Mouse (Mus musculus) E14TG2a.4 (cell line): ENCODE data around the gene Dusp22.

ENCODE experiments used
- H3K27me3 ChIP-seq: 2 replicates; pipeline ENCODE4 v1.6.1; 2014; ENCODE audit warnings: low read length, control low read depth; ENCODE audit not compliant: insufficient read depth
- H3K36me3 ChIP-seq: 2 replicates; pipeline ENCODE4 v1.6.1; 2014; ENCODE audit warnings: low read length, control low read depth; ENCODE audit not compliant: insufficient read depth
- H3K4me1 ChIP-seq: replicated peaks from 2 replicates; pipeline ENCODE4 v1.6.1; 2014; ENCODE audit warnings: low read depth, low read length, control low read depth
- H3K4me3 ChIP-seq: replicated peaks from 2 replicates; pipeline ENCODE4 v1.5.1; 2014; ENCODE audit warnings: mild to moderate bottlenecking, low read length
- H3K9me3 ChIP-seq: 2 replicates; pipeline ENCODE4 v1.6.1; 2014; ENCODE audit warnings: low read length, control low read depth
- CTCF ChIP-seq: conservative IDR thresholded peaks from 2 replicates; pipeline ENCODE4 v1.5.1; 2014; ENCODE audit warnings: low read length
- NANOG ChIP-seq: IDR thresholded peaks from 2 replicates; pipeline ENCODE4 v1.6.1; 2014; ENCODE audit warnings: borderline replicate concordance, low read length, mixed read lengths
- POU5F1 ChIP-seq: IDR thresholded peaks from 2 replicates; pipeline ENCODE4 v1.6.1; 2014; ENCODE audit warnings: low read length, borderline replicate concordance

Dusp22 gene

DNA sequence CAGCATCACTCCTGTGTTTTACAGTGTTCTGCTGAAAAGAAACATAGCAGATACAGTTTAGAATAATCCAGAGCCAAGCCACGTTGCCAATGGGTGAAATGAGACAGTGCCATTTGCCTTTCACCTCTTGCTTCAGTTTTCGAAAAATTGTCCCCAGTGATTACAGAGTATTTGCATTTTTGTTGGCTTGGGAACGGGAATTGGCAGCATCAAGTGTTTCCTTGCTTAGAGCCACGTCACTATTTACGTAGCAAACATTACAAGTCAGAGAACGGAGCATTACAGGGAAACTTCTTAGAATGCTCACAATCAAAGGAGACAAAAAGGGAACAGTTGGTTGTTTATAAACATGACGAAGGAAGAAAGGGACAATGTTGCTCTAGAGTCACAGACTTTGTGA is 85.3 kb downstream of the Dusp22 start:
- H3K27me3 ChIP-seq, result peaks cover 34% of the 10 kb centered on the region
- H3K4me3 ChIP-seq, result no peak overlapping the region
- H3K9me3 ChIP-seq, result no peaks in the 10 kb centered on the region
- TF ChIP-seq POU5F1 (no peak), NANOG (no peak), CTCF (no peak)
- no peaks in the 10 kb centered on the region for H3K36me3 ChIP-seq
- H3K4me1 ChIP-seq, result peaks cover 15% of the 10 kb centered on the region

DNA sequence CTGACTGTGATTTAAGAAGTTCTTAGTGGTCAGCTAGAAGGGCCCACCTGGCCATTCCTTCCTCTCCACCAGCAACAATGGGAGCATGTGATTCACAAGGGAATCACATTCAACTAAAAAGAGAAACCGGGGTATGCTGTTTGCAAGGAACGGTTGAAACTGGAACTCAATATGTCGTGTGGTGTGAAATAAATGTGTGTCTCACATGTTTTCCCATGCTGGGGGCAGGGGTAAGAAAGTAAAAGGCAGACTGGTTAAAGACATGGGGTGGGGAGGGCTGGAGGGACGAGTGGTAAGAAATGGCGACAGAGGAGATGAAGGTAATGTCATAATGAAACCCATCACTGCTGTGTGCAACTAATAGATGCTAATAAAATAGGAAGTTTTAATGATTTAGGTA is 87.3 kb downstream of the Dusp22 start:
- H3K4me1 ChIP-seq, result peaks cover 23% of the 10 kb centered on the region
- peaks cover 54% of the 10 kb centered on the region for H3K27me3 ChIP-seq
- TF ChIP-seq POU5F1, result no peak
- no peak for TF ChIP-seq NANOG
- TF ChIP-seq CTCF, result no peak
- no peaks in the 10 kb centered on the region; the same call in 1 of the 2 replicates for H3K9me3 ChIP-seq
- no peak overlapping the region for H3K4me3 ChIP-seq
- no peaks in the 10 kb centered on the region for H3K36me3 ChIP-seq

DNA sequence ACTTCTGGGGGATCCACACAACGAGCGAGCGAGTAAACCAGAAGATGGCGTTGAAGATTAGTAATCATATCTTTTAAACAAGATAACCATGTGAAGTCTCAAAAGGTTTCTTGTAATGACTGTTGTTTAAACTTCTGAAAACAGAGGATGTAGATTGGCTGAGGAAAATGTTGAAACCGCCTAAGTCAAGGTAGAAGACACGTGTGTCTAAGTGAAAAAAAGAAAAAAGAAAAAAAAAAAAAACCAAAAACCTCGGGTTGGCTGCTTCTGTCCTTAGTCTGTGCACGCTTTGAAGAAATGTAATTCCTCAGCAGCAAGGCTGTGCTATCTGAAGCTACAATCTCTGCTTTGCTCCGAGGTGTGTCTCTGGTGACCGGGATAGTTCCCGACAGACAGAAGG is 87.7 kb downstream of the Dusp22 start:
- Histone ChIP-seq H3K9me3 (no peaks in the 10 kb centered on the region; the same call in 1 of the 2 replicates), H3K4me3 (no peak overlapping the region), H3K27me3 (peaks cover 57% of the 10 kb centered on the region), H3K36me3 (no peaks in the 10 kb centered on the region), H3K4me1 (peaks cover 23% of the 10 kb centered on the region)
- TF ChIP-seq POU5F1 (no peak), CTCF (no peak), NANOG (no peak)

DNA sequence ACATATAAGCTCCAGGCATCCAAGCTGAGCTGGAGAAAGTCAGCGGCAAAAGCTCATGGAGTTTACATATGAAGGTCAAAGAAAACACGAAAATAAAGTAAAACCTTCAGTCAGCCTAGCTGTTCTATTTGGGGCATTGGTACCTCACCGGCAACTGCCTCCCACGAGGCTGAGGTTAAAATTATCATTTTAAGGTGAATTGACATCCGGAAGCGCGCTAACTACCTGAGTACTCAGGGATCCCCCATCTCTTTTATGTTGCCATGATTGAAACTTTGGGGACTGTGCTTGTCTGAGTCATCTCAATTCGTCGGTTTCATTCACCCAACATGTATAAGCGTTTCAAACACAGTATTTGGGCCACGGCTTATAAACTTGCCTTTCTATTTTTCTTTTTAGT is 88.5 kb downstream of the Dusp22 start:
- no peak for TF ChIP-seq POU5F1
- no peak for TF ChIP-seq CTCF
- TF ChIP-seq NANOG, result no peak
- Histone ChIP-seq H3K4me3 (no peak overlapping the region), H3K27me3 (peaks cover 62% of the 10 kb centered on the region), H3K36me3 (no peaks in the 10 kb centered on the region), H3K4me1 (peaks cover 23% of the 10 kb centered on the region), H3K9me3 (no peaks in the 10 kb centered on the region; the same call in 1 of the 2 replicates)

DNA sequence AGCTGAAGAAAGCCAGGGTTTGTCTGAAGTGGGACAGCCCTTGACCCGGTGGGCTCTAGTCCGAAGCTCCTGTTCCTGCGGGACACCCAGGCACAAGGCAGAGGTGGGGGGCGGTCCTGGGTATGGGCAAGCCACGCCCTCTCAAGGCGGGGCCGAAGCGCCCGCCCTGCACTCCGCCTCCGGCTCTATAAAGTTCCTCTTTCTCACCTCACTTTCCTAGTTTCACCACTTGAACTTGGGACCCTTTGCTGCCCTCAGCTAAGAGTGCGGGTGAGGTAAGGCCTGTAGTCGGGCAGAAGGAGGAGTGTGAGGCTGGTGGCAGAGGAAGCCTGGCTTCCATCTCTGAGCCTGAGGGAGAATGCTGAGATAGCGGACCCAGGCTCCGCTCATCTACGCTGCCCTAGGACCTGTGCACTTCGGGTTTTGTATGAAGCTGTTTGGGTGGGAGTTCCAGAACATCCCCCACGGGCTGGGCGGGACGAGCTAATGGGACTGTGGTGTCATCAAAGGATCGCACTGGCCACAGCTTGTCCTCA is 89.3 kb downstream of the Dusp22 start, which contains the start of gene Irf4:
Gene Irf4, plus strand, starts transcription at position 206 of the 536 bp plus-strand sequence.
- H3K27me3 ChIP-seq, result peaks cover 62% of the 10 kb centered on the region
- no peaks in the 10 kb centered on the region; the same call in 1 of the 2 replicates for H3K9me3 ChIP-seq

DNA sequence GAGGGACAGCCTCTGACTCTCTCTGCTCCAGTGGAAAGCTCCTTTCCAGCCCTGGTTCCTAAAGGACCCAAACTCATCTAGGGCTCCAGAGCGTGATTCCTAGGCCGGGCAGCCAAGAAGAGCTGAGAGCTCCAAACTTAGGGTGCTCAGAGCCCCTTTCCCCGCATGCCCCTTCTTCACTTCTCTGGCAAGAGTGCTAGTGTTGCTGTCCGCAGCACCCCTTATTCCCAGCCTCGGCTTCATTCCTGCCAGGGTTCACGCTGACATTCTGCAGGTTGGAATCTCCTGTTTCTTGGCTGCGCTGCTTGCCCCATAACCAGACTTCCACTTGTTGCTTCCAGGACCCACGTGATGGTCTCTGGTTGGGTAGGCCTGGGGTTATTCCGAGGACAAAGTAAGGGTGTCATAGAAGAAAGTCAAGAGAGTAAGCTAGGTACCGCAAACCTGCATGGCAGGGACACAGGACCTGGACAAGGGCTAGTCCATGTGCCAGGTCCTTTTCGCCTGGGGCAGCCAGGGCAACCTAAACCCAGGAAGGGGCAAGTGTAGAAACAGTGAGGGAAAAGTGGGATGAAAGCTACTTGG is 89.8 kb downstream of the Dusp22 start:
- peaks cover 62% of the 10 kb centered on the region for H3K27me3 ChIP-seq
- H3K4me1 ChIP-seq, result peaks cover 23% of the 10 kb centered on the region
- TF ChIP-seq POU5F1 (no peak), NANOG (no peak), CTCF (no peak)
- peak overlapping the region; percentile 74 for H3K4me3 ChIP-seq
- H3K9me3 ChIP-seq, result no peaks in the 10 kb centered on the region; the same call in 1 of the 2 replicates
- no peaks in the 10 kb centered on the region for H3K36me3 ChIP-seq

More for the DNA sequence above, 89.3 kb downstream of the Dusp22 start, which contains the start of gene Irf4:
- Histone ChIP-seq H3K4me1 (peaks cover 23% of the 10 kb centered on the region), H3K36me3 (no peaks in the 10 kb centered on the region), H3K4me3 (peak within 1 kb of the TSS; percentile 74)
- TF ChIP-seq NANOG (no peak), CTCF (no peak)

DNA sequence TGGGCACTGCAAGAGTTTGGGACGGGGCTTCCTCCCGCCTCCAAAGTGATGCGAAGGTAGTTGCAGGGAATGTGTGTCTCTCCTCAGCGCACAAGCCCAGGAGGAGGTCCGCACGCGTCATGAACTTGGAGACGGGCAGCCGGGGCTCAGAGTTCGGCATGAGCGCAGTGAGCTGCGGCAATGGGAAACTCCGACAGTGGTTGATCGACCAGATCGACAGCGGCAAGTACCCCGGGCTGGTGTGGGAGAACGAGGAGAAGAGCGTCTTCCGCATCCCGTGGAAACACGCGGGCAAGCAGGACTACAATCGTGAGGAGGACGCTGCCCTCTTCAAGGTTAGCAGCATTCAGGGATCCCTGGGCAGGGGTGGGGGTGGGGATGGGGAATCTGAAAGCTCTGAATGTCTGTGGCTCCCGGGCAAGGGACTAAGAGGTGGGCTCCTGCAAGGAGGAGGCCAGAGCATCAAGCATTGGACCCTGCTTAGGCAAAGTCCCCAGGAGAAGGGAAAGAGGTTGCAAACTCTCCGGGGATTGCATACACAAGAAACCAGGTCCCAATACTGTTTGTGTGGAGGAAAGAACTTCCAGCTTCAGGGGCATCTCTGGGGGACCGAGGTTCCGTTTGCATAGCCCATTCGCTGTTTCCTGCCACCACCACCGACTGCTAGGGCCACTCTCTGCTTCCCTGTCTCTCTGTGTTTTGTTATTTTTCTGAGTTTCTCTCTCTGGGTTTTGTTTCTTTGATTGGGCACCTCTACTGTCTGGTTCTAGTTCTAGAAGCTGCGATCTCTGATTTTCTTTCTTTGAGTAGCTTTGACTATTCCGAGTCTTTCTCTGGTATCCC is 90.9 kb downstream of the Dusp22 start:
- TF ChIP-seq CTCF (no peak), POU5F1 (no peak), NANOG (no peak)
- H3K27me3 ChIP-seq, result peaks cover 65% of the 10 kb centered on the region

DNA sequence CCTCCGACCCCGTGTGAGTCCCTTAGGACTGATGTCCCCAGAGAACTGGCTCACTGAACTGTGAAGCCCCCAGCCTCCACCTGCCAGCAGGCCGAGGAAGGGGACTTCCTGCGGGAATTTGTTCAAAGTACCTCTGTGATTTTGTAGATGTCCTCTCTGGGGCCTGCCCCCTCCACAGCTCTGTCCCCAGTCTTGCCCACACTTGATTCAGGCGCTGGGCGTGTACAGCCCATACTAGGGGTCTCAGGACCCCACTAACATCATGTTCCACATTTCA is 91.4 kb downstream of the Dusp22 start:
- Histone ChIP-seq H3K27me3 (peaks cover 65% of the 10 kb centered on the region), H3K9me3 (no peaks in the 10 kb centered on the region; the same call in 1 of the 2 replicates), H3K4me1 (peaks cover 23% of the 10 kb centered on the region), H3K4me3 (no peak overlapping the region), H3K36me3 (no peaks in the 10 kb centered on the region)
- TF ChIP-seq POU5F1, result no peak
- no peak for TF ChIP-seq CTCF
- no peak for TF ChIP-seq NANOG

More for the DNA sequence above, 90.9 kb downstream of the Dusp22 start:
- Histone ChIP-seq H3K9me3 (no peaks in the 10 kb centered on the region; the same call in 1 of the 2 replicates), H3K4me1 (peaks cover 23% of the 10 kb centered on the region), H3K36me3 (no peaks in the 10 kb centered on the region), H3K4me3 (peak overlapping the region; percentile 74)
